Mouse (Mus musculus) midbrain, embryonic 15.5 days (tissue): ENCODE results near the gene Gm20388. TPM values are rescaled to one million over a fixed set of nuclear protein-coding genes. Genes with fewer than 3 reads are reported as not detected.
A peak's percentile ranks its signal among the peaks of the same experiment; 100 is the strongest.

Source experiments
- ATAC-seq: fragments of 200-750 bp; cut with Nextera tagmentation; replicated peaks from 2 replicates; pipeline ENCODE4 v1.8.0; 2017; ENCODE audit warnings: moderate TSS enrichment
- H3K27ac ChIP-seq: fragments of 300-500 bp; sonication (generic); 2 replicates; pipeline ENCODE4 v1.5.1; 2015; ENCODE audit warnings: mild to moderate bottlenecking, inconsistent platforms
- H3K27me3 ChIP-seq: fragments of 300-500 bp; sonication (generic); replicated peaks from 2 replicates; pipeline ENCODE4 v1.6.1; 2015; ENCODE audit warnings: inconsistent platforms
- H3K36me3 ChIP-seq: fragments of 300-500 bp; sonication (generic); replicated peaks from 2 replicates; pipeline ENCODE4 v1.6.1; 2015; ENCODE audit warnings: inconsistent platforms
- H3K4me1 ChIP-seq: fragments of 300-500 bp; sonication (generic); 2 replicates; pipeline ENCODE4 v1.6.1; 2015; ENCODE audit warnings: inconsistent platforms
- H3K4me2 ChIP-seq: fragments of 300-500 bp; sonication (generic); 2 replicates; pipeline ENCODE4 v1.6.1; 2015; ENCODE audit warnings: inconsistent platforms, mild to moderate bottlenecking, moderate library complexity
- H3K4me3 ChIP-seq: fragments of 300-500 bp; sonication (generic); 2 replicates; pipeline ENCODE4 v1.5.1; 2015; ENCODE audit warnings: mild to moderate bottlenecking, inconsistent platforms
- H3K9ac ChIP-seq: fragments of 300-500 bp; sonication (generic); 2 replicates; pipeline ENCODE4 v1.6.1; 2015; ENCODE audit warnings: mild to moderate bottlenecking, inconsistent platforms
- H3K9me3 ChIP-seq: fragments of 300-500 bp; sonication (generic); 2 replicates; pipeline ENCODE4 v1.6.1; 2016; ENCODE audit warnings: inconsistent platforms
- WGBS: fragments of 180-500 bp; shearing (Covaris S2); methylation state at CpG from one replicate; pipeline ENCODE4 v1.1.7; 2015; ENCODE audit warnings: mixed read lengths; 5-methylcytosine and 5-hydroxymethylcytosine counted together
- polyA plus RNA-seq: library from polyadenylated mRNA; unstranded; fragments of >200 nt; fragmentation: Nextera tagmentation; extraction: Ambion mirVana; gene quantifications from 2 replicates; pipeline ENCODE4 v1.2.1, GENCODE M21; 2015

The Gm20388 gene
- polyA plus RNA-seq, 1 experiment from 2014 or later: 5.6 TPM

DNA sequence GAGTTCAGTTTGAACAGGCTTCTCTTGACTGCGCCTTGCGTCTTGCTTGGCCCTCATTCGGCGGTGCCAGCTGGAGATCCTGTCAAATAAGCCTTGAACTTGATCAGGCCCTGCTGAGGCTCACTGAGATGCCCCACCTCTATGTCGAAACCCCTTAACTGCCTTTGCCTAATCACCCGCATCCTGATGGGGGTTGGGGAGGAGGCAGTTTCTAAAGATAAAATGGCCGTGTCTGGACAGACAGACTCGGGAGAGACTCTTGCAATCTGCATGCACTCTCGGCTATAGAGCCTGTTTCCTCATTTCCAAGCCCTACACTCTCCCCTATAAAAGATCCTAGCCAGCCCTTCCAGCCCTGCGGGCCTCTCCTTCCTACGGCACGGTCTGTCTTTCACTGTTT, 2682.6 kb downstream of the Gm20388 start:
- no peak for ATAC-seq
- WGBS: 78% methylated on average over 12 of the region's 12 CpGs
- Histone ChIP-seq H3K27ac (0 out of 2 replicates have a peak overlapping the region, but pooled peaks have one; percentile 42), H3K4me3 (no peak overlapping the region), H3K9ac (no peak overlapping the region), H3K4me1 (no peaks in the 10 kb centered on the region), H3K9me3 (no peaks in the 10 kb centered on the region), H3K36me3 (0 out of 2 replicates have a peak, but pooled peaks cover 2% of the 10 kb centered on the region), H3K27me3 (no peaks in the 10 kb centered on the region), H3K4me2 (no peak overlapping the region)

DNA sequence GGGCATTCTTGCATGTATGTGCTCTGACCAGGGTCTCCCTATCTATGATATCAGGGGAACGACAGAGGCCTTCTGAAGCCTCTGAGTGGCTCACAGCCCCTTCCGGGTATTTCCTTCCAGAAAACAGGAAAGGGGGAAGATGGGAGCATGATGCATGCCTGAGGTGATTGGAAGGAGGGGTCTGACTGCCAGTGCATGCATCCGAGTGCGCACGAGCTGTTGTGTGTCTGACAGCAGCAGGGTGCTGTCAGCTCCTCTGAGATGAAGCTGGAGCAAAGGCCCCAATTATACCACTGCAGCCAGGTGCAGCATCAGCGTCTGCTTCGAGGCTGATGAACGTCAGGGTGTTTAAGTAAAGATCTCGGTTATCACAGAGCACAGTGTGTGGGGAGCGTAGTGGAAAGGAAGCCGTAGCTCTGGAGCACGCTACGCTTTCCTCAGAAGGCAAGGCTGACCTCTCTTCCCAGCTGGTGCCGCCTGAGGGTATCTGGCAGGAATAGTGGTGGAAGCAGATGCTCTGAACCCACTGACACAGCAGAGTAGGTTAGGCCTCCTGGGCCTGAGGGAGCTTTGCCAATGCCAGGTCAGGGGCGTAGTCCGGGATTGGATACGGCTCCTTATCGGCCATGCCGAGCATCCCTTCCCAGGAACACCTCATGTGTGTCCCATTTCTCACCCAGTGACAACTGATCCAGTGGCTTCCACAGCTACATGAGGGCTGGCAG, 2683.3 kb downstream of the Gm20388 start:
- no peak for ATAC-seq
- H3K4me1 ChIP-seq: no peaks in the 10 kb centered on the region
- 79% methylated on average over 19 of the region's 19 CpGs for WGBS

DNA sequence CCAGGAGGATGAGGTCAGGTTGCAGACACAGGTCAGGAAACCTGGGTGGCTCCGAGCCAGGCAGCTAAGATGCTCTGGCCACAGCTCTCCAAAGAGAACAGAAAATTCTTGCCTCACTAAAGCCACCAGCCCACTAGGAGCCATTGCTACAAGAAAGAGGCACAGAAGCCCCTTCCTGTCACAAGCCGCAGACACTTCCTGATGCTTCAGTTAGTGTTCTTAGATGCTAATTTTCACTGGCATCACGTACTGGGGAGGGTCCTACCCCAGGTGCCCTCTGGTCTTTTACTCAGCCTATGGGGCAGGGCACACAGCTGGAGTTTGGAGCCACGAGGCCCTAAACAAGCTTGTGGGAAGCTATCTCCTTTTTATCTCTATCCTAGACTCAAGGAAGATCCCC, 2685.4 kb downstream of the Gm20388 start:
- Histone ChIP-seq H3K36me3 (0 out of 2 replicates have a peak, but pooled peaks cover 2% of the 10 kb centered on the region), H3K4me3 (no peak overlapping the region), H3K9ac (no peak overlapping the region), H3K27ac (no peak overlapping the region), H3K9me3 (no peaks in the 10 kb centered on the region), H3K4me2 (no peak overlapping the region), H3K27me3 (no peaks in the 10 kb centered on the region), H3K4me1 (no peaks in the 10 kb centered on the region)
- ATAC-seq: no peak
- WGBS: 56% methylated on average over 4 of the region's 4 CpGs

More for the DNA sequence above, 2683.3 kb downstream of the Gm20388 start:
- H3K9me3 ChIP-seq: no peaks in the 10 kb centered on the region
- no peak overlapping the region for H3K4me2 ChIP-seq
- no peaks in the 10 kb centered on the region for H3K27me3 ChIP-seq
- no peak overlapping the region; the same call in 1 of the 2 replicates for H3K9ac ChIP-seq
- H3K4me3 ChIP-seq: no peak overlapping the region
- H3K36me3 ChIP-seq: 0 out of 2 replicates have a peak, but pooled peaks cover 2% of the 10 kb centered on the region
- H3K27ac ChIP-seq: peak overlapping the region; percentile 42; the same call in 1 of the 2 replicates

DNA sequence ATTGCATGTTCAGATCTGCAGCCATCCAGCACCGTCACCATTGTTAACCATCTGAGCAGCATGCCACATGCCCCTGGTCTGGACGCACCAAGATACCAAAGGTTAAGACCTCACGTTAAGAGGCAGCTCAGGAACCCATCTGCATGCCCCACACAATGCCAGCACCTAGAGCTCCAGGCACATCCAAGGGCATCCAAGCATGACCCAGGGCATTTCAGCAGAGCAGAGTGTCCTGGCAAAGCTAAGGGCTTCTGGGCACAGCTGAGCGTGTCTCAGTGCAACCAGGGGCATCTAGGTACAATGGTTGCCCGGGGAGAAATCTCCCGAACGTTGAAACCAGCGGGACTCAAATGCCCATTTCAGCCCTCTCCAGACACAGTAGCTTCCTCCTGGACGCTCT, 2690.0 kb downstream of the Gm20388 start:
- no peak overlapping the region for H3K9ac ChIP-seq
- 91% methylated on average over 9 of the region's 9 CpGs for WGBS
- no peak overlapping the region for H3K27ac ChIP-seq
- no peaks in the 10 kb centered on the region for H3K9me3 ChIP-seq
- no peaks in the 10 kb centered on the region for H3K27me3 ChIP-seq
- ATAC-seq: no peak
- H3K4me2 ChIP-seq: no peak overlapping the region
- 0 out of 2 replicates have a peak, but pooled peaks cover 2% of the 10 kb centered on the region for H3K36me3 ChIP-seq
- no peak overlapping the region for H3K4me3 ChIP-seq
- no peaks in the 10 kb centered on the region for H3K4me1 ChIP-seq

DNA sequence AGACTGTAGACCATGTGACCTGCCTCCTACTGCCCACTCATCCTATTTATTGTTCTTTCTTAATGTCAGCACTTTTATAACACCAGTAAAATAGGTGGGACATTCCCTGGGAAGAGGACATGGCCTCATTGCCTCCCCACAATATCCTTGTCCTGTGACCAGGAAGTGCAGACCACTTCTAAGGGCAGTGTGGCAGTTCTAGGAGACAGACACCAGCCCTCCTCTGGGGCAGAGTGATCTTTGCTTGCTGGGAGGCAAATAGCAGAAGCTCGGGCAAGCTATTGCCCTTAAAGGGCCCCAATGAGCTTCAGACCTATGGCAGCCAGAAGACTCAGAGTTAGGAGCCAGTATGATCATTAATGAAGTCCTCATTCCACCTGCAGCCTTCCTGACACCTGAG, 2694.0 kb downstream of the Gm20388 start:
- Histone ChIP-seq H3K9ac (no peak overlapping the region), H3K4me2 (no peak overlapping the region), H3K27me3 (no peaks in the 10 kb centered on the region), H3K9me3 (no peaks in the 10 kb centered on the region), H3K4me3 (no peak overlapping the region), H3K27ac (no peak overlapping the region), H3K4me1 (no peaks in the 10 kb centered on the region), H3K36me3 (no peaks in the 10 kb centered on the region)
- ATAC-seq: no peak
- 78% methylated on average over 1 of the region's 1 CpGs for WGBS

DNA sequence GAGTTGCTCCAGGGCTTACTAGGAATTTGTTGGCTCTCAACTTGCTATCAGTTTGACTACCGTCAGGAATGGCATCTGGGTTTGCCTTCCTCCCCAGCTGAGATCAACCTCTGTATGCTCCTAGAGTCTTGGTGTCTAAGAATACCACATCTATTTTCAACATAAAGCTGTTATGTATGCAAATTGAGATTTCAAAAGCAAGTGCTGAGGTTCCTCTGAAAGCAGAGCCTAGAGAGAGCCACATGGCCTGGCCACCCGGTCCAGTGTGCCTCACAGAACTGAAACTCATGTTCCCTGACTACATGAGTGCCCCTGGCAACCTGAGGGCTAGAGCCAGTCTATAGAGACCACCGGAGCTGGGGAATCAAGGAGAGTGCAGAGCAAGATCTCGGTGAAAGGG, 2694.7 kb downstream of the Gm20388 start:
- 84% methylated on average over 4 of the region's 4 CpGs for WGBS
- no peak overlapping the region for H3K4me2 ChIP-seq
- H3K4me1 ChIP-seq: 0 out of 2 replicates have a peak, but pooled peaks cover 2% of the 10 kb centered on the region
- no peaks in the 10 kb centered on the region for H3K27me3 ChIP-seq
- H3K36me3 ChIP-seq: no peaks in the 10 kb centered on the region
- no peak overlapping the region for H3K27ac ChIP-seq
- H3K9ac ChIP-seq: no peak overlapping the region
- H3K4me3 ChIP-seq: no peak overlapping the region
- no peak for ATAC-seq
- H3K9me3 ChIP-seq: no peaks in the 10 kb centered on the region

DNA sequence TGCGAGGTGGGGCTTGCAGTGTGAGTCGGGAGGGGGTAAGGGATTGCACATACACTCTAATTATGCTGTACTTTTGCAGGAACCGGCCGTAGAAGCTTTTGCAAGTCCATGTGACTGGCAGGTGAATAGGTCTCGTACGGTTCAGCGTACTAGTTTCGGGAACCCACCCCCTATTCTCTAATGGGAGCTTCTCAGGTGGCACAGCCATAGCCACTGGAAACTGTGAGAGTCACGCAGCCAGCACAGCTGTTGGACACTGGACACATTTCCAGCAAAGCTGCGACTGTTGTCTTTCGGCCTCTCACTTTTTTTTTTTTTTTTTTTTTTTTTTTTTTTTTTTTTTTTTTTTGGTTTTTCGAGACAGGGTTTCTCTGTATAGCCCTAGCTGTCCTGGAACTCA, 2696.2 kb downstream of the Gm20388 start:
- ATAC-seq: no peak
- H3K36me3 ChIP-seq: no peaks in the 10 kb centered on the region
- peaks cover 6% of the 10 kb centered on the region; the same call in 1 of the 2 replicates for H3K4me1 ChIP-seq
- no peak overlapping the region for H3K4me3 ChIP-seq
- no peaks in the 10 kb centered on the region for H3K27me3 ChIP-seq
- H3K9me3 ChIP-seq: no peaks in the 10 kb centered on the region
- H3K9ac ChIP-seq: no peak overlapping the region
- no peak overlapping the region for H3K4me2 ChIP-seq
- H3K27ac ChIP-seq: no peak overlapping the region
- 85% methylated on average over 11 of the region's 12 CpGs for WGBS

DNA sequence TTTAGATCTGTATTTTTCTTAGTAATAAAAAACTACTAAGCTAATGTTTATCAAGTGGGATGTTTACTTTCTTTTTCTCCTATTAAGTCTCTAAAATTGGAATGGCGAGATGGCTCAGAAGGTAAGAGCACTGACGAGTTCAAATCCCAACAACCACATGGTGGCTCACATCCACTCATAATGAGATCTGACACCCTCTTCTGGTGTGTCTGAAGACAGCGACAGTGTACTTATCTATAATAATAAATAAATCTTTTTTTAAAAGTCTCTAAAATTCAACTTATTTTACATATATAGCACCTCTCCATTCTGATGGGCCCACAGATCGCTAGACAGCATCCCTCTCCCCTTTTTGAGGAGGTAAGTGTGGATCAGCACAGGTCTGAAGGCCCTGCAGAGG, 2699.6 kb downstream of the Gm20388 start:
- Histone ChIP-seq H3K27ac (no peak overlapping the region), H3K27me3 (no peaks in the 10 kb centered on the region), H3K4me3 (peak overlapping the region; percentile 48), H3K9me3 (no peaks in the 10 kb centered on the region), H3K9ac (no peak overlapping the region), H3K4me1 (peaks cover 18% of the 10 kb centered on the region), H3K4me2 (peak overlapping the region; percentile 64), H3K36me3 (no peaks in the 10 kb centered on the region)
- ATAC-seq: no peak
- WGBS: 56% methylated on average over 4 of the region's 4 CpGs

DNA sequence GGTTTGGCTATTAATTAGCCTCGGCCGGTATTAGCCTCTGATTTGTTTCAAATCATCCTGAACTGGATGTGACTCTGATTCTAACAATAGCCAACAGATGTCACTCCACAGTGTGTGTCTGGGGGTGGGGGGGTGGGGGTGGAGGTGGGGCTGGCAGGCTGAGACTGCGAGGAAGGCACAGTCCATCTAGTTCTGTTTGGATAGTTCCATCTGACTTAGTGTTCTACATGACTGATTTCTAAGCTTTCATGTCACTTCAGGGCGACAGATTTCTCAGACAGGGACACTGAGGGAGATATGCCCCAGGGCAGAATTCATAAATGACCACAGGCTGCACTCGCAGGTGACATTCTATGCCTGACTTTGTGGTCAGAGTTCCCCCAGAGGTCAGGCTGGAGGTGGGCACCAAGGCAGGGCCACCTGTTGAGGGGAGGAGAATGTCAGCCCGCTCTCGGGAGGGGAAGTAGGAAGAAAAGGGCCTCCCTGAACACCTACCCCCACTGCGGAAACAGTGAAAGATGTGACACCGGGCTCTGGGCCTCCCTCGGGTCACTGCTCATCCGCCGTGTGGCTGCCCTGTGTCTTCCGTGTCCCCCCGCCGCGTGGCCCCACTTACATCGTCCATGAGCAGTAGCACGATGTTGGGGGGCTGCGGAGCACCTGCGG, 2700.1 kb downstream of the Gm20388 start:
- Histone ChIP-seq H3K27ac (peak overlapping the region; percentile 89), H3K4me3 (peak overlapping the region; percentile 48), H3K36me3 (no peaks in the 10 kb centered on the region), H3K4me1 (peaks cover 18% of the 10 kb centered on the region), H3K27me3 (no peaks in the 10 kb centered on the region), H3K9me3 (no peaks in the 10 kb centered on the region), H3K4me2 (peak overlapping the region; percentile 64), H3K9ac (peak overlapping the region; percentile 58)
- WGBS: 1% methylated on average over 20 of the region's 20 CpGs
- peak; percentile 21 for ATAC-seq

DNA sequence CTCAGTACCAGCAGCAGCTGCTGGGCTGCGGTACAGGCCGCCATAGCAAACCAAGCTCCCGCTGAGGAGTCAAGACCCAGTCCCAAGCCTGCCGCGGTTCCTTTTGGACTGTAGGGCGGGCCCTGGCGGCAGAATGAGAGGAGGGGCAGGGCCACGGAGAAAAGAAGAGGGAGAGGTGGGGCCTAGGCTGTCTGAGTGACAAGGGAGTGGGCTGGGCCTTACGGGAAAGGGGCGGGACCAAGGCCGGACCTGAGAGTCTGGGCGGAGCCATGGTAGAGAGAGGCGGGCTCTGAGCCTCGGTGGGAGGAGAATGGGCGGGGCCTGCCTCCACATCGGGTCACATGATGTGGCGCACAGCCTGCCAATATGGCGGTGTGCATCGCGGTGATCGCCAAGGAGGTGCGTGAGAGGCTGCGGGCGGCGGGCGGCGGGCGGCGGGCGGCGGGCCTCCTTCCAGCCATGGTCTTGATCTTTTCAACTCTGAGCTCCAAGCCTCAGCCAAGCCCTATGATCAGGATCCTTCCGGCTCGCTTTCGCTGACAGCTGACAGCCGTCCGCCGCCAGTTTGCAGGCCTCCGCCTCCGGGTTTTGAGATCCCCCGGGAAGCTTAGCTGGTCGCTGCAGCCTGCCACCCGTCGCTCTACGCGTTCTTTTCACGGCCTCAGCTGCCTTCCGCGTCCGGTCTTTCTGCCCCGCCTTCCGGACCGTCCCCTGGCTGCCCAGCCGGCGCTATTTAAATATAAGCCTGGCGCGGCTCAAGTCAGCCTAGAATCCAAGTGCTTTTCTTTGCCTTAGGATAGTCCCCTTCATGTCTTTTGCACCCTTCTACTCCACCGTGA, 2700.9 kb downstream of the Gm20388 start, which contains the start of the genes Galns and Trappc2l:
Galns (minus strand) TSS at position 169 of the 839 bp plus-strand sequence.
Trappc2l (plus strand) TSS at position 346 of the 839 bp plus-strand sequence.
- Histone ChIP-seq H3K36me3 (no peaks in the 10 kb centered on the region), H3K27ac (peak within 1 kb of the TSS; percentile 89), H3K9me3 (no peaks in the 10 kb centered on the region), H3K27me3 (no peaks in the 10 kb centered on the region), H3K4me2 (peak within 1 kb of the TSS; percentile 64), H3K4me1 (peaks cover 18% of the 10 kb centered on the region), H3K4me3 (peak within 1 kb of the TSS; percentile 48), H3K9ac (peak within 1 kb of the TSS; percentile 83)
- ATAC-seq: peak; percentile 98
- under 1% methylated on average over 56 of the region's 57 CpGs for WGBS

DNA sequence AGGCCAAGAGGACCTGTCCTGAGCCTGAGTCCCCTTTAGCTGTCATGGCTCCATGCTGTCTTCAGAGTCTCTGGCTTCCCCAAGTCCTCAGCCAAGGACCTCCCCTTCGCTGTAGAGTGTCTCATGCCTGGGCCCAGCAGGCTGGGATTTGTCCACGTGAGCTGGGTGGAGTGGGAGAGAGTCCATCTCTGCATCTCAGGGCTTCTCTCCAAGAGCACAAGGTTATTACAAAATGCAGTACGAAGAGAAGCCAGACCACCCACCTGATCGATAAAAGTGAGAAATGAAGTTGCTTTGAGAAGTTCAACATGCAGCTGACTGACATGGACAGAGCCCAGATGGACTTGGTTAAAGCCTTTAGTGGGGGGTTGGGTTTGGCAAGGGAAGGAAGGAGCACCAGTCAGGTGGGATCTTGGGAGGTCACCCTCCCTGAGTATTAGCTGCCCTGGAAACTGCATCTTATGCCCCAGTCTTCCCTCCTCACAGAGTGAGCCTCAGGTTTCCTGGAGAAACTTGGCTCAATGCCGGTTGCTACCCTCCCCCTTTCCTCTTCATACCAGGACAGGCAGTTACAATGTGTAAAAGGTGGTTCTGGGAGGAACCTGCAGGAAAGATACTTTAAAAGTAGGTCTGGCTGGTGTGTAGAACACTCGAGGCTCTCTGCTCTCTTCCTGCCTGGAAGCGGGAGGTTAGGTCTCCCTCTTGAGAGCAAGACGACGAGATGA, 2705.7 kb downstream of the Gm20388 start:
- H3K36me3 ChIP-seq: no peaks in the 10 kb centered on the region
- WGBS: 70% methylated on average over 9 of the region's 9 CpGs
- H3K9ac ChIP-seq: no peak overlapping the region

More for the DNA sequence above, 2705.7 kb downstream of the Gm20388 start:
- Histone ChIP-seq H3K4me2 (no peak overlapping the region), H3K27ac (no peak overlapping the region), H3K27me3 (no peaks in the 10 kb centered on the region), H3K4me1 (peaks cover 18% of the 10 kb centered on the region), H3K4me3 (no peak overlapping the region), H3K9me3 (no peaks in the 10 kb centered on the region)
- ATAC-seq: no peak
